Mouse (Mus musculus) frontal cortex, postnatal 25 days (tissue): ENCODE data around the gene Pkp4.
"Not testable (repeated sequence)": the region's sequence is repeated elsewhere in the genome, so short reads cannot be mapped to it uniquely, and the experiment has no call there.

Experiments used
- DNase-seq, 2 experiments: peaks; one replicate each; pipeline ENCODE4 v3.0.0; 2022; ENCODE audit warnings: low spot score in 2 of 2

Gene Pkp4

GRCm38 (mm10) chr2:59383852-59384776 is 223.5 kb downstream of the Pkp4 start:
- no peak for DNase-seq

- no peak for DNase-seq
These were observed 224.7 kb downstream of the Pkp4 start for GRCm38 (mm10) chr2:59385211-59385935.

GRCm38 (mm10) chr2:59389971-59390370 is 229.3 kb downstream of the Pkp4 start:
- DNase-seq, result no peak

GRCm38 (mm10) chr2:59393177-59393576 is 232.5 kb downstream of the Pkp4 start:
- DNase-seq, result no peak

- DNase-seq, result no peak
These were observed 234.0 kb downstream of the Pkp4 start for GRCm38 (mm10) chr2:59394651-59395050.

- not testable (repeated sequence) for DNase-seq
These were observed 234.6 kb downstream of the Pkp4 start for GRCm38 (mm10) chr2:59395160-59395650.

- no peak for DNase-seq
These were observed 235.9 kb downstream of the Pkp4 start for GRCm38 (mm10) chr2:59396555-59396954.

GRCm38 (mm10) chr2:59397531-59397930 is 236.9 kb downstream of the Pkp4 start:
- no peak for DNase-seq

GRCm38 (mm10) chr2:59400901-59401378 is 240.3 kb downstream of the Pkp4 start:
- no peak for DNase-seq

- no peak for DNase-seq
These were observed 241.3 kb downstream of the Pkp4 start for GRCm38 (mm10) chr2:59401841-59402461.

- DNase-seq, result no peak
These were observed 243.4 kb downstream of the Pkp4 start for GRCm38 (mm10) chr2:59404022-59404421.
